Mouse (Mus musculus): ENCODE results near the gene Slamf9.

GRCm38 (mm10) chr1:172438621-172439020 lies 36.5 kb upstream of the Slamf9 start:
- TF ChIP-seq CTCF (IDR thresholded peaks at IDR 0.05; ENCODE audit: low read depth, low read length) (no peak), POLR2A (IDR thresholded peaks at IDR 0.05; ENCODE audit: borderline replicate concordance, low read depth, low read length) (no peak)
